Mouse (Mus musculus): ENCODE results near the gene Acsf3.

The Acsf3 gene

DNA sequence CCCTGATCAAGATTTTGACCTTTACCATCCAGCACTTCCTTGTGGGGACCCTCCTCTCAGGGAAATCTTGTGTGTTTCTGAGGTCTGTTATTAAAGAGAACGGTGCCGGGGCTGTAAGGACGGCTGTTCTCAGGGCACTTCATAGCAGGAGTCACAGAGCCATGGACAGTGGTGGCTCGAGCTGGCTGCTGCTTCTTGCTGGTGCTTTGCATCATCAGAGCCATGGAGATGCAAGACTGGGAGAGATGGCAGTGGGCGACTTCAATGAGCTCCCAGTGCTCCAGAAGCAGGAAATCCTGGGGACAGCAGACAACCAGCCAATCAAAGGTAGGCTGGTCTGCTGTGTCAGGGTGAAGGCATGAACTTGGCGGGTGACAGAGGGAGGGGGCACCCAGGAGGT, 14.2 kb upstream of the Acsf3 start:
- no peak for DNase-seq (ENCODE audit: low spot score in 2 of 2)

GRCm38 (mm10) chr8:122762731-122763266, 12.5 kb upstream of the Acsf3 start:
- no peak for DNase-seq (ENCODE audit: low spot score in 2 of 2)

DNA sequence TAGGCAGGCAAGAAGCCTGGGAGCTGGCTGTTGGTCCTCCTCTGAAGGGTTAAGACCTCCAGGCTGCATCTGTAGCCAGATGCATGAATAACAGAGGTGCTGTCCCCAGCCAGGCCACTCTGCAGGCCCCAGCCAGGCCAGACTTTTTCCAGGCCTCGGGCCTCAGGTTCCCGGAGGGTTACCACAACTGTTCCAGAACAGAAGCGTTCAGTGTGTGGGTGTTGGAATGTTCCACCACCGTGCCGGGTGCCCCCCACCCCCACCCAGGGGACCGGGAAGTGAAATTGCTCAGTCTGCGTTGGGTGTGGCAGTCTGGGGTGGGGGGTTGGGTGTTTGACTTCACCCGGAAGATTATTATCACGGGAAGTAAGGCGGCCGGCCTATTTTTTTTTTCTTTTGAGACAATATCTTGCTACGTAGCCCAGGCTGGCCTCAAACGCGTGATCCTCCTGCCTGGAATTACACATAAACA, 12.0 kb upstream of the Acsf3 start:
- DNase-seq (ENCODE audit: low spot score in 2 of 2) = peak; percentile 6 to 7

DNA sequence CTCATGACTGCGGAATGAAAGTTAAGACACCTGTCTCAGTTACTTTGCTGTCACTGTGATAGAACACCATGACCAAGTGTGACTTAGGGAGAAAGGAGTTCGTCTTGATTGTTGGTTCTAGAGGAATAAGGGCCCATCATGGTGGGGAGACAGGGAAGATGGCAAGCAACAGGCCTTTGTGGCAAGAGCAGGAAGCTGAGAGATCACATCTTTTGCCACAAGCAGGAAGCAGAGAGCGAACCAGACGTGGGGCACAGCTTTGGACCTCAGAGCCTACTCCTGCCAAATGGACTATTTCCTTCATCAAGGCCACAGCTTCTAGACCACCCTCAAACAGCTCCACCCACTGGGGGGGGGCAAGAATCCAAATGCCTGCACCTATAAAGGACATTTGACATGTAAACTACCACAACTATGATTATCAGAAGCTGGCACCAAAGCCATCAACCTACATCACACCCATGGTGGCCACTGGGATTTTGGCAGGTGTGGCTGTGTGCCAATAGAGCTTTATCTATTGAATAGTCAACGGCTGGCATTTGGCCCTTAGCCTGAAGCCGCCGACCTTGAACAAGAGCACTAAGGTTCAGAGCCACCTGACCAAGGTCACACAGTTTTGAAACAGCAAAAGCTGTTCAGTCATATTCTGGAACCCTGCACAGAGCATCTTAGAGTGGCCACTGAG, 10.4 kb upstream of the Acsf3 start:
- DNase-seq (ENCODE audit: low spot score in 2 of 2) = no peak

DNA sequence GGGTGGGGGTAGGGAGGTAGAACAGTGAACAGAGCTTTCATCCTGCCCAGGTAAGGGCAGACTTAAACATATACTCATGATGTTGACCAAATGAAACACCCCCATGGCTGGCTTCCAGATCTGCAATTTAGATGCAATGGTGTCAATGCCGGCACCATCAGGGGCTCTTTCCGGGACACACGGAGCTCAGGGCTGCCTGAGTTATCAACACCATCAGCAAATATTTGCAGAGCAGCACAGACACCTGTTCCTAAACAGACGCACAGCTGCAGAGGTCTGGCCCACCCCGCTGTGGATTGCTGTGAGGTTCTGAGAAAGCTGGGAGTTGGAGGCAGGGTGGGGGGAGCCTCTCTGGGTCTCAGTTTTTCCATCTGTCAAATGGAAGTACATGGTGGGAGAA, 9.1 kb upstream of the Acsf3 start:
- no peak for DNase-seq (ENCODE audit: low spot score in 2 of 2)

- DNase-seq (ENCODE audit: low spot score in 2 of 2) = no peak
Observed at GRCm38 (mm10) chr8:122766647-122767200, 8.6 kb upstream of the Acsf3 start.

DNA sequence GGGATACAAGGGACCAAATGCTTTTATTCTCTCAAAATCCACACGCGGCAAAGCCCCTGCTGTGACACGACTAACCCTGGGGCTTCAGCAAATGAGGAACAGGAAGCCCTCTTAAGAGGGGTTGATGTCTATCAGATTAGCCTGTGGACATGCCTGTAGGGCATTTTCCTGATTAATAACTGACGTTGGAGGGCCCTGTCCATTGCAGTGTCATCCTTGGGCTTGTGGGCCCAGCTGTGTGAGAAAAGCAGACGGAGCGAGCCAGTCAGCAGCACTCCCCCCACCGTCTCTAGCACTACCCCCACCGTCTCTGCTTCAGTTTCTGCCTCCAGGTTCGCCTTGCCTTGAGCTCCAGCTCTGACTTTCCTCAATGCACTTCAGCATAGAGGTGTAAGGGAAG, 8.1 kb upstream of the Acsf3 start:
- no peak for DNase-seq (ENCODE audit: low spot score in 2 of 2)

GRCm38 (mm10) chr8:122769251-122770058, 5.8 kb upstream of the Acsf3 start:
- no peak for DNase-seq (ENCODE audit: low spot score in 2 of 2)

- DNase-seq (ENCODE audit: low spot score in 2 of 2) = no peak
Observed at GRCm38 (mm10) chr8:122772431-122773060, 2.7 kb upstream of the Acsf3 start.

DNA sequence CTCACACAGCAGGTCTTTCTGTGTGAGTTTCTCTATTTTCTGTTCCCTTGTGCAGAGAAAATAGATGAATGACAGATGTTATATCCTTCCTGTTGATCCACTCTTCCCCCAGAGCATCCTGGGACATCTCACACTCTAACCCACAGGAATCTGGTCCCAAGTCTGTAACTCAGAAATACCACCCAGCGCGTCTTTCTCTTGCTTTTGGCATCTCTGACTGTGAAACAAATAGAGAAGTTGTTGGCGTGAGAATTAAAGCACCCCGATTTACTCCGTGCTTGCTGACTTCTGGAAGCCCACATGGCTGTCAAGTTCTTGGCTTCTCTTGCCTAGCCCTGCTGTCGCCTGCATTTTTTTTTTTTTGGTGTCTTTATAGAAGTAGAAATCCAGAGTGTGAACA, 2.4 kb downstream of the Acsf3 start:
- DNase-seq (ENCODE audit: low spot score in 2 of 2) = no peak

DNA sequence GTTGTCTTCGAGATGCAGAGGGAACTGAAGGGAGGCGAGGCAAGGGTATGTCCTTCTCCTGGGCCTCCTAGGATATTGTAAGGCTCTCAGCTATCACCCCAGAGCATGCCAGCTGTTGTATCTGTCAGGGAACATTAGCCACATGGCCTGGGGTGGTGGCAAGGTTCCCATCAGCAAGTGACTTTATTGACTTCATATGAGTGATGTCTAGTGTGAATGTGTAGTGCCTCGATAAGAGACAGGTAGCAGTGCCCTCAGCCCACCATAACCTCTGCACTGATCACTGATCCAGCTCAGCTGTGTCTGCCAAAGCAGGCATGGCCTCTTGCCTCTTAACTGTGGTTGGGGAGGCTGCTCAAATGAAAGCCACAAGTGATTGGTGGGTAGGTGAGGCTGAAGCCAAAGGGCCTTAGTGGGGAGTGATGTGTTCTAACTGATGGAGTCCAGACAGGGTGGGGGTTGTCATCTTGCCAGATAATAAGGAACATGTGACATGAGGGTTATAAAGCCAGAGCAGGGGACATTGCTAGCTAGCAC, 3.5 kb downstream of the Acsf3 start:
- DNase-seq (ENCODE audit: low spot score in 2 of 2) = no peak

- DNase-seq (ENCODE audit: low spot score in 2 of 2) = no peak
Observed at GRCm38 (mm10) chr8:122779255-122779654, 4.0 kb downstream of the Acsf3 start.

GRCm38 (mm10) chr8:122784756-122785155, 9.5 kb downstream of the Acsf3 start:
- no peak for DNase-seq (ENCODE audit: low spot score in 2 of 2)

- no peak for DNase-seq (ENCODE audit: low spot score in 2 of 2)
Observed at GRCm38 (mm10) chr8:122789796-122790195, 14.5 kb downstream of the Acsf3 start.

GRCm38 (mm10) chr8:122793375-122794174, 18.3 kb downstream of the Acsf3 start:
- no peak for DNase-seq (ENCODE audit: low spot score in 2 of 2)

GRCm38 (mm10) chr8:122794175-122794454, 18.8 kb downstream of the Acsf3 start:
- DNase-seq (ENCODE audit: low spot score in 2 of 2) = no peak

DNA sequence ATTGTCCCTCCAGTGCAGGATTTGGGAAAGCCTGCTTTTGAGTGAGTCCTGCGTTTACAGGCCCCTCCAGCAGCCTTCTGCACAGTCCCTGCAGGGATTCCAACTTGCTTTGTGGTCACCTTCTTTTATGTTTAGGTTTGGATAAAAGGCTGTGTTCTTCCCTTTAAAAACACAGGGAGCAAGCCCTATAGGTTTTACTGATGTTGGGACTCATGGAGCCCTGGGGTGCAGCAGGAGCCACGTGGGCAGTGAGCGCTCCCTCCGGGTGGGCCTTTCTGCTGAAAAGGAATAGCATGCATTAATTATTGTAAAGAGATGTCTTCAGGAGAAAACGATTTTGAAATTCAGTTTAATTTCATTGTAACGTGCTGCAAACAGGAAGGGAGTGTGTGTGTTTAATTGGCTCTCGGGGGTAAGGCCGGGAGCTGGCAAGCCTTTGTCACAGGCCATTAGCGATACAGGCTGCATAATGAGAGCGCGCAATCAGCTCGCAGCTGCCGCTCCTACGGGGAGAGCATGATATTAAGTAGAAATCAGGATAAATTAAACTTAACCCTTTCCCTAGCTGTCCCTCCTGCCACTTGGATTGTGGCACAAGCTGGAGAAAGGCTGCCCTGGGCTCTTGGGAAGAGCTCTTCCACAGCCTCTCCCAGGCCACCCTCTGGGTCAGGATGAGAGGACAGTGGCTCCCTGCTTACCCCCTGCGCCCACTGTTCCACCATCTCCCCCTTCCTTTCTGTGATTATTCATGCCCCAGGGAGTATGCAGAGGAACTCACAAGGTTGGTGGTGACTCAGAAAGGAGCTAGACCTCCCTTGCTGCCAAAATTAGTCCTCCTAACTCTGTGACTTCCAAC, 28.8 kb downstream of the Acsf3 start:
- DNase-seq (ENCODE audit: low spot score in 2 of 2) = no peak

DNA sequence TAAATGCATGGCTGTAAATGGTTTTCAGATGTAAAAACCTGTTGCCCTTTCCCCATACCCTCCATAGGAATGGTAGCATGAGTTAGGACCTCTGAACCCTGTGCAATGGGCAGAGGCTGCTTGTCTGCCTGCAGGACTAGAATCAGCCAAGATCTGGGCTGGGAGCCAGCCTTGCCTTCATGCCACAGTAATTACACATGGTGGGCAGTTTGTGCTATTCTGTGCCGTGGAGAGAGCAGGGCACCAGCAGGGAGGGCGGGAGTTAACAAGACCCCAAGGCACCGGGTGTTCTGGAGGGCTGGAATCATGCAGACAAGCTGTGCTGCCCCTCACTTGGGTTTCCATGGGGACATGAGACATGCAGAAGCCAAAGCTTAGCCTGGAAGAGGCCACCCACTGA, 30.1 kb downstream of the Acsf3 start:
- no peak for DNase-seq (ENCODE audit: low spot score in 2 of 2)

DNA sequence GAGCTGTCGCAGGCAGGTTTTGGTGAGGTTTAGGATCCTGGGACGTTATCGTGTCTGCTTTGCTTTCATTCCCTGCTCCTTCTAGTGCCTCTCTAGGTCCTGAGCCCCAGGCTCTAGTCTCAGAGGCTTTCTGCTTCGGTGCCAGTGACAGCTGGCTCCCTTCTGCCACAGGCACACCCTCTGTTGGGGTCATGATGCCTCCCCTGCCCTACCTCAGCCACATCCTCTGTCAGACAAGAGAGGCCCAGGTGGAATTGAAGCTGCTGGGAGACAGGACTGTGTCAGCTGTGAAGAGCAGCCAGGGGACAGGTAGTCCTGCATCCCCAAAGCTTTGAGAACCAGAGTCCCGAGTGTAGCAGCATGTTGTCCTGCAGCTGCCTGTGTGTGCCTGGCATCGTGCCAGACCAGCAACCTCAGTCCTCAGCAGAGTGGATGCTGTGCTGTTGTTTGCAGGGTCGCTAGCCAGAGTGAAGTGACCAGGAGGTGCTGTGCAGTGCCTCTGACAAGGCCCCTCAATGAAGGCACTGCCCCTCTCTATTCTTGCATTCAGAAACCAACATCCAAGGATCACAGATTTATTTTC, 31.8 kb downstream of the Acsf3 start:
- DNase-seq (ENCODE audit: low spot score in 2 of 2) = no peak

- no peak for DNase-seq (ENCODE audit: low spot score in 2 of 2)
Observed at GRCm38 (mm10) chr8:122807907-122808306, 32.6 kb downstream of the Acsf3 start.
